Mouse (Mus musculus) right cerebral cortex, postnatal 36 days (tissue): ENCODE measurements around the gene Neurl1b.

Experiments
- DNase-seq, 2 experiments: peaks; one replicate each; pipeline ENCODE4 v3.0.0; 2022; ENCODE audit warnings: low spot score in 2 of 2, mixed read lengths in 1 of 2

Gene Neurl1b

GRCm38 (mm10) chr17:26396765-26397164, 17.9 kb upstream of the Neurl1b start:
- no peak for DNase-seq

- DNase-seq: peak; percentile 63 to 87
Observed at GRCm38 (mm10) chr17:26397339-26397738, 17.3 kb upstream of the Neurl1b start.

GRCm38 (mm10) chr17:26405340-26406100, 9.1 kb upstream of the Neurl1b start:
- peak; percentile 71 to 85 for DNase-seq

DNA sequence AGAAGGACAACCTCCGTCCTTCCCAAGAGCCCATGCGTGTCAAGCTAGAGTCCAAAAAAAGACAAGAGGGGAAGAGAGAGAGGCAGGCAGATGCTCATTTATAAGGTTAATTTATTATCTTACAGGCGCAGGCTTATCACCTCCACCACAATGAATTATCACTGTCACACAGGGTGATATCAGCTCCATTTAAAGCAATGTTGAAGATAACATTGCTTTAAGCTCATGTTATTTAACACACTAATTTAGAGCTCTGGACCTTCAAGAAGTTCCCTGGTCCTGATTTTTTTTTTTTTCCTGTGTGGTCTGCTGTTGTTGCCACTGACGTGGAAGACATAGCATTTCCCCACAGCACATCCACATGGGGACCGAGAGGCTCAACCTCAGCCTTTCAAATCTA, 1.7 kb upstream of the Neurl1b start:
- no peak for DNase-seq

DNA sequence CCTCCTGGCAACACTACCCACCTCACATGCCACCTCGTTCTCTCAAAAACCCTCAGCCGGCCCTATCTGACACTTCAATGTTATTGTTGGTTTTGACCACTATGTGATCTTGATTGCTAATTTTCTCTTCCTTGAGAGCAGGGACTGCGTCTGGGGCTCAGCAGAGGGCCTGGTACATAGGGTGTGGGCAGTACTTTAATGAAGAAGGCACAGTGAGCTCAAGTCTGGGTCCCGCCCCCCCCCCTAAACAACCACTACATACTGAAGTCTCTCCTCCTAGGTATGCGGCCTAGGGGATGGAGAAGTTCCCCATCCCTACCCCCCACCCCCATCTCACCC, 476 bp upstream of the Neurl1b start:
- DNase-seq: no peak

GRCm38 (mm10) chr17:26415355-26415865, 781 bp downstream of the Neurl1b start:
- DNase-seq: no peak

- no peak for DNase-seq
Observed at GRCm38 (mm10) chr17:26416141-26416540, 1.5 kb downstream of the Neurl1b start.

DNA sequence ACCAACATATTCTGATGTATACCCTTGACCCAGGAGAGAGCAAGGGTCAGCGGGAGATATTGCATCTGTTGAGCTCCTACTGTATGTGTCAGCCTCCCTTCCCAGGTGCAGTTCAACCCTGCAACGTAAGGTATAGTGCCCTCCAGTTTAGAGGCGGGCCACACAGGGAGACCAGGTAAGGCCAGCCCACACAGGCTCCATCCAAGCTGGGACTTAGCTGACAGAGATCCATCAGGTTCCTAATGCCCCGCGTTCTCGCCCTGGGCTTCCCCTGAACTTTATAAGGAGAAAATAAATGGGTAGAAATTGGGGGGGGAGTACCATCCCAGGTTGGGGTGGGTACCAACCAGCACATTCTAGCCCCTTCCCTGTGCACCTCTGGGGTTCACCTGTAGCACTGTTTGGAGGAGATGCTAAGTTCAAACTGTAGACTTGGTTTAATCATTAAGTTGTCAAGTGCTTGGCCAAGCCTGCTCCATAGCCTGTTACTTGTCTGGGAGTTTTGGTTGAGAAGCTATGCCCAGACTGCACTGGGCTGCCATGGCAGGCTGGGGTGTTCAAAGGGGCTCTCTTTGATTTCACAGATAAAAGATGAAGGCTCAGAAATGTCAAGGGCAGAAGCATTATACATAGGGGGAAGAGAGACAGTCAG, 3.3 kb downstream of the Neurl1b start:
- no peak for DNase-seq

GRCm38 (mm10) chr17:26420491-26421247, 6.0 kb downstream of the Neurl1b start:
- DNase-seq: no peak

GRCm38 (mm10) chr17:26421561-26421960, 6.9 kb downstream of the Neurl1b start:
- no peak for DNase-seq

DNA sequence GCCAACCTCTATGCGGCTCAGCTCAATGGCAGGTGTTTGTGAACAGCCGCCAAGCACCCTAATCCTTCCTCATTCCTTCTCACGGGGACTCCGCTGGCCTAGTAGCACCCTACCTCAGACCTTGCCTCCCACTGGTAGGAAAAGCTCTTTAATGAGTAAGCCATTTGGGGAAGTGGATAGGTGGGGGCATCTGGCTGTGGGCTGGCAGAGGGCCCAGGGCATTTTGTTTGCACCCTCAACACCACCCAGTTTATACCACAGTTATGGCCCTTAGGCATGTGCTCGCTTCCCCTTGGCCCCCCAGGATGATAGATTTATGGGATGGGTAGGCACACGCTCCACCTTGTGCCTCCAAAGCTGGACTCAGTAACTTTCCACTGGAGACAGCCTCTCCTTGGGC, 7.8 kb downstream of the Neurl1b start:
- no peak for DNase-seq

- no peak for DNase-seq
Observed at GRCm38 (mm10) chr17:26423967-26424641, 9.5 kb downstream of the Neurl1b start.

DNA sequence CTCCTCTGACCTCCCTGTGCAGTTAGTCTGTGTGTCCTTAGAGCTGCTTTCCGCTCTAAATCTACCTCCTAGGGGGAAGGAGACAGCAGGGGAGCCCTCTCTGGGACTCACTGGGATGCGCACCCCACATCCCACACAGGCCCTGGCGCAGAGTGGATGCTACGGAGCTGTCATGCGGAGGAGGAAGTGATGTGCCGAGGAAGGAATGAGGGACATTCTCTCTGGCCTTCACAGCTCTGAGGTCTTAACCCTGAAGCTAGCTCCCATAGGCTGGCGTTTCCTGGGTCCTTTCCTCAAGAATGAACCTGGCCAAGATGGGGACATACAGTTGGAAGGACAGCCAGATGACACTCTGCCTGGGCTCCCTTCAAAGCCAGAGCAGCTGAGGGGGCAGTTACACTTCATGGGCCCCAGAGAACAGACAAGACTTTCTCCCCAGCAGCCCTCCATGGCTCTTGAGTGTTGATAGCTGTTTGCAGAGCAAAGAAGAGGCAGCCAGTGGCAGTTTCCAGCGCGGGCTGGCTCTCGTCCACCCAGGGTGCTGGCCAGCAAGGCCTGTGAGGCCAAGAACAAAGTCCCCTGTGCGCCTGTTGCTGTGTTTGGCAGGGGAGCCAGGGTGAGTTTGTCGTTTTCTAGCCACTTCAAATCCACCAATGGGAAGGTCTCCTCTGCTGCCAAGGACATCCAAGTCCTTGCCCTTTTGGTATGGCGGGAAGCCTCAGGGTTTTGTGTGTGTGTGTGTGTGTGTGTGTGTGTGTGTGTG, 10.5 kb downstream of the Neurl1b start:
- DNase-seq: no peak

DNA sequence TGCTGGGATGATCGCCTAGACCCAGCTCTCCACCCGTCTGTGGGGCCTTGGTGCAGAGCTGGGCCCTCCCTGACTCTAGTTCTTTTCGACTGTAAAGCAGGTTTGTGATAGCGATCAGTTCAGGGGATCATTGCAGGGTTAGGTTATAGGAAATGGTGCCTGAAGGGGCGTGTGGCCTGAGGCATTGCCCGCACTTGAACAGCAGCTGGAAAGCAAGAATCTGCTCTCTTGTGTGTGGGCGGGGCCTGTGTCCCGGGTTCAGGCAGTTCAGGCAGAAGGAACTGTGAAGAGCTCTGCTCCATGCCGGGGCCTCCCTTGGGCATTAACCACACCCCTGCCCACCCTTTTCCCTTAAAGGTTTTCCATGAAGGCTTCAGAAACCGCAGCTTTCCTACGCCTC, 18.7 kb downstream of the Neurl1b start:
- DNase-seq: no peak

GRCm38 (mm10) chr17:26437089-26437815, 22.6 kb downstream of the Neurl1b start:
- no peak for DNase-seq

DNA sequence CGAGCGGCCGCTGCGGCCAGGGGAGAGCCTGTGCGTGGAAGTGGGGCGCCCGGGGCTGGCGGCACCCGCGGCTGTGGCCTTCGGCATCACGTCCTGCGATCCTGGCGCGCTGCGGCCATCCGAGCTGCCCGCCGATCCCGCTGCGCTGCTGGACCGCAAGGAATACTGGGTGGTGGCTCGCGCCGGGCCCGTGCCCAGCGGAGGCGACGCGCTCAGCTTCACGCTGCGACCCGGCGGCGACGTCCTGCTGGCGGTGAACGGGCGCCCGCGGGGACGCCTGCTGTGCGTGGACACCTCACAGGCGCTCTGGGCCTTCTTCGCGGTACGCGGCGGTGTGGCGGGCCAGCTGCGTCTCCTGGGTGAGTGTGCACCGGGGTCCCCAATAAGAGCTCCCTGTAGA, 24.4 kb downstream of the Neurl1b start:
- no peak for DNase-seq

GRCm38 (mm10) chr17:26441024-26441423, 26.4 kb downstream of the Neurl1b start:
- no peak for DNase-seq

GRCm38 (mm10) chr17:26442197-26442596, 27.6 kb downstream of the Neurl1b start:
- DNase-seq: no peak

- no peak for DNase-seq
Observed at GRCm38 (mm10) chr17:26443865-26444264, 29.2 kb downstream of the Neurl1b start.

DNA sequence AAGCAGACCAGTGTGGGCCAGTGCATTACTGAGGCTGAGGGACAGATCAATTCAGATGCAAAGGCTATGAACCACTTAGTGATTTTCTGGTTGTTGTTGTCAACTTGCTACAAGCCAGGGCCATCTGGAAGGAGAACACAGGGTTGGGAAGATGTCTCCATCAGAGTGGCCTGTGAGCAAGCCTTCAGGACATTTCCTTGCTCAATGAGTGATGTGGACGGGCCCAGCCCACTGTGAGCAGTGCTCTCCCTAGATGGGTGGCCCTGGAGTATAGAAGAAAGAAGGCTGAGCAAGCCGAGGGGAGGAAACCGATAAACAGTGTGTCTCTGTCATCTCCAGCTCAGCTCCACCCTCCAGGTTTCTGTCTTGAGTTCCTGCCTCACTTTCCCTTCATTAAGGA, 34.8 kb downstream of the Neurl1b start:
- DNase-seq: no peak
